Comparison of ENCODE assay signal across 22 mouse cellular contexts in genomic region chr10:28209394-28209793, GRCm38 (mm10).
"Had no signal": no experiment of that assay in that cellular context is flagged by ENCODE, and none has a peak within 500 bp of the region (broad histone marks: within the 10 kb centered on the region; RNA-seq: fewer than 3 reads in every experiment).

No protein-coding gene starts in this region.

- H3K4me1 ChIP-seq: liver, embryonic 12.5 days; liver, embryonic 15.5 days; midbrain, embryonic 12.5 days; midbrain, embryonic 15.5 days; neural tube, embryonic 12.5 days; neural tube, embryonic 15.5 days had no signal

- H3K36me3 ChIP-seq: liver, embryonic 12.5 days; liver, embryonic 15.5 days; midbrain, embryonic 12.5 days; midbrain, embryonic 15.5 days; neural tube, embryonic 12.5 days; neural tube, embryonic 15.5 days had no signal

- ATAC-seq: inflammation-experienced regulatory T-cells, adult 6 months; intestine, embryonic 16.5 days; liver, embryonic 12.5 days; midbrain, embryonic 15.5 days had no signal

- H3K9ac ChIP-seq: liver, embryonic 12.5 days; liver, embryonic 15.5 days; midbrain, embryonic 12.5 days; midbrain, embryonic 15.5 days; neural tube, embryonic 12.5 days; neural tube, embryonic 15.5 days had no signal

- H3K9me3 ChIP-seq: liver, embryonic 12.5 days; liver, embryonic 15.5 days; midbrain, embryonic 12.5 days; midbrain, embryonic 15.5 days; neural tube, embryonic 12.5 days; neural tube, embryonic 15.5 days had no signal

- H3K27me3 ChIP-seq: liver, embryonic 12.5 days; liver, embryonic 15.5 days; midbrain, embryonic 12.5 days; midbrain, embryonic 15.5 days; neural tube, embryonic 12.5 days; neural tube, embryonic 15.5 days had no signal

- H3K27ac ChIP-seq: liver, embryonic 12.5 days; liver, embryonic 15.5 days; macrophage; midbrain, embryonic 12.5 days; midbrain, embryonic 15.5 days; neural tube, embryonic 12.5 days; neural tube, embryonic 15.5 days had no signal

- H3K4me3 ChIP-seq: liver, embryonic 12.5 days; liver, embryonic 15.5 days; midbrain, embryonic 12.5 days; midbrain, embryonic 15.5 days; neural tube, embryonic 12.5 days; neural tube, embryonic 15.5 days had no signal

- DNase-seq: kidney, adult 18-20 months; kidney, adult 9 months; kidney, postnatal 14 days; kidney, postnatal 4 days; liver; lung, adult 18-20 months; lung, postnatal 14 days; right cerebral cortex, adult 18-20 months; right cerebral cortex, postnatal 14 days; right cerebral cortex, postnatal 4 days; spleen, adult 18-20 months; thymus, adult 2 months; thymus, postnatal 25 days had no signal

- H3K4me2 ChIP-seq: liver, embryonic 12.5 days; liver, embryonic 15.5 days; midbrain, embryonic 12.5 days; midbrain, embryonic 15.5 days; neural tube, embryonic 12.5 days; neural tube, embryonic 15.5 days had no signal
